Mouse (Mus musculus): ENCODE results near the gene Ica1.

Gene Ica1

DNA sequence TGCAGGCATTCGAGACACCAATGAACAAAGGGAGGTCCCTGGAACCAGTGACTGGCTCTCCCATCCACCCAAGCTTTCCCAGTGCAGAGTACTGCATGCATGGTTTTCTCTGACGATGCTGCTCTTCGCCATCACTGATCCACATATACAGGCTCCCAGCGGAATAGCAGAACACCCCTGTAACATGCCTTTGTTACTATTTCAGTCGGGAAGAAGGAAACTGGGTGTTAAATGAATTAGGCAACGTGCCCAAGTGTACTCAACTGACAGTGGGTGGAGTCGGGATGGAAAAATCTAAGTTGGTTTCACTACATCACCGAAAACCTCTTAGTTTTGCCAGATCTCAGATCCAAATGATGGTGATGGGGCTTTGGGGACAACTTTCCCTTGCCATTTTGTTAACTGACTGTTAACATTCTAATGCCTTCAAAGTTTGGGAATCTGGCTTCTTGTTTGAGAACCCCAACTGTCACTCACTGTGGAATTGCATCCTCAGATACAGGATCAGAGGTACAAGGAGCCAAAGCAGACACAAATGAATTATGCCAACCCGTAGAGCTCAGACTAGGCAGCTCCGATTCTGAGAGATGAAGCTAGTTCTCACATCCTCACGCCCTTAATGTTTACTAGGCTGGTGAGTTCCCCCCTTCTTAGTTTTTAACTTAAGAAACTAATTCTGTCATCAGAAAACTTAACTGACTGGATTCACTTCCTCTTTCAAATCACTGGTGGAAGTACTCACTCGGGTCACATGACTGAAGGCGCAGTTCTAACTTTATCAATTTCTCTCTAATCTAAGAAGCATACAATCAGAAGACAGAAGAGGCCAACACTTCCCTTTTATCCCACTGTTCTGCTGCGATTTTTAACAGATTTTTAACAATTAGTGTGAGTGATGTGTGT is 91.4 kb downstream of the Ica1 start:
- peak in 1 of 2 experiments; percentile 4 for DNase-seq

DNA sequence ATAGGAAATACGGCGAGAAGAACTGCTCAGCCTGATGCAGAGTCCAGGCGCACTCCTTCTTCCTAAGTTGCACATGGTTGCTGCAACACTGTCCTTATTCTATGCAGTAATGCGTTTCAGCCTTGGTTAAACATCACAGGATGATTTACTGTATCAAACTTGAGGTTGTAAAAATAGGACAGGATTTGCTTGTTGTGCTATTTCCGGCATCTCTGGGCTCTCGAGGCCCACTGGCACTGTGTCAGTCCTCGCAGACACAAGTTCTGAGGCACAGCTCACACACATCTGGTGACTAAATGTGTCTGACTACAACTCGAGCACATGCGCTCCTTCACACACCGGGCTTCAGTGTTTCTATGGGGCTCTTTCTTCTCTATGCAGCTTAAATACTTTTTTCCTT is 94.9 kb downstream of the Ica1 start:
- peak in 1 of 2 experiments; percentile 11 for DNase-seq

DNA sequence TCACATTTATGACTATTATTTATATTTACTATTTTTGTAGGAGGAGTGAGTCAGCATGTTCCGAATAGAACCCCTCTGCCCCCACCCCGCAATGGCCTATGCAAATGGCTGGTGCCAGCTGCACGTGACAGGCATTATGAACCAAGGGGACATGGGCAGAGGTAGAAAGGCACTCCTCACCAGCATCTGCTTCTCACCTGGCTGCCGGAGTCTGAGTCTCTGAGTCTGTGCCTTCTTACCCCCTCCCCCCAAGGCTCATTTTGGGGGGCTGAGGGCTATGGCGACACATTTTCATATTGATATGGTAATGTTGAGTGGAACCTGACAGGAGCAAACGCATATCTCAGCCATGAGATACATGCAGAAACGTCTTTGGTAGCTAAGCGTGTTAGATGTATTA is 97.4 kb downstream of the Ica1 start:
- DNase-seq = no peak

DNA sequence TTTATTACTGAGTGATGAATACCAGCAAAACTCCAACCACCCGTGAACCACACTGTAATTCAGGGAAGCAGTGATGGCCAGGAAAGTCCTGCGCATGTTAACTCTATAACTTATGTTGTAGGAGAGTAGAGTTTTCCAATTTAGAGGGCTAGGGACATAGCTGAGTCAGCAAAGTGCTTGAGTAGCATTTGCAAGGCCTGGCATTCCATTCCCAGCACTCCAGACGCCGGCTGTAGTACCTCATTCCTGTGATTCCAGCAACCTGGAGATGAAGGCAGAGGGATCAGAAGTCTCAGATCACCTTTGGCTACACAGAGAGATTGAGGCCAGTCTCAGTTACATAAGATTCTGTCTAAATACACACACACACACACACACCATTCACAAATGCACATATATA is 105.3 kb downstream of the Ica1 start:
- no peak for DNase-seq

DNA sequence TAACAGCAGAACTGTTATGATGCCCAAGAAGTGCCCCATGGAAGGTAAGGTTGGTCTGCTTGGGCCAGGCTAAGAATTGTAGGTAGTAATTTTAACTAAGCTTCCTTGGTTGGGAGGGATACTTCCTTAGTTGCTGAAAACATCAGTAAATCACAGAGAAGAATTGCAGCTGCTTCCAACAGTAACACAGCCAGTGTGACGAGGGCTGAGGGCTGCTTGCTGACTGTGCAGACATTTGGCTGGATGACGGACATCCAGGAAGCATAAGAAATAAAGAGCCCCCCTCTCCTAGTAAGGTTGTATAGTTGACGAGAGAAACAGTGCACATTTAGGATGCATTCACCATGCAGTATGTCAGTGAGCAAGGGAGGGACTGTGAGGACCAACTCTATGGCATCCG is 108.9 kb downstream of the Ica1 start:
- no peak for DNase-seq

DNA sequence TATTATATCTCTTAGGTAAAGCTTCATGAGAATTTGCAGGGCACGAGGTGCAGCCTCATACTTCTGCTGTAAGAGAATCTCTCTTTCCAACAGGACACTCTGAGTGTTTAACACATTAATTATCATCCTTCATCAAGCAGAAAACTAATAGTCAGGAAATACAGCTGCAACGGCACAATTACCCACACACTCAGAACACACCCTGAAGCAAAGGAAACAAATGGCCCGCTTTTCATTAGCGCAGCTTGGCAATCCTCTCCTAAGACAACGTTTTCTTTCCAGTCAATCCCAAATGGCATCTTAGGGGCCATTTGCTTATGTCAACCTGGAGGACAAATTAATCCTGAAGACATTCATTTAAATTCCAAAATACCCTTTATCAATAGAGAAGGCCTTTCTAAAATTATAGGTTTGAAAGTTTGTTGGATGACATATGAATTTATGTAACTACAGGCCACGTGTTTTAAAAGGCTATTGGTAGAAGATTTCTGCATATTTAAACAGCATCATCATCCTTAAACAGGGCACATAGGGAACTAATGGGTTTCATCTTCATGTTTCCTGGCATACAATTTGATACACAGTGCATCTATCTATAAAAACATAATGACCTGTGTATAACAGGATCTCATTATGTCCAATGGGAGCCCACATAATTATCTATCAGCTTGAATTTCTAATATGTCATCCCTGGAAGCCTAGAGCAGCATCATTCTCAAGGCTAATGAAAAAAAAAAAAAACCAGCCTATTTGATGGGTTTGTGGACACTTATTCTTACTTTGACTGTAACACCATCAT is 110.1 kb downstream of the Ica1 start:
- no peak for DNase-seq

DNA sequence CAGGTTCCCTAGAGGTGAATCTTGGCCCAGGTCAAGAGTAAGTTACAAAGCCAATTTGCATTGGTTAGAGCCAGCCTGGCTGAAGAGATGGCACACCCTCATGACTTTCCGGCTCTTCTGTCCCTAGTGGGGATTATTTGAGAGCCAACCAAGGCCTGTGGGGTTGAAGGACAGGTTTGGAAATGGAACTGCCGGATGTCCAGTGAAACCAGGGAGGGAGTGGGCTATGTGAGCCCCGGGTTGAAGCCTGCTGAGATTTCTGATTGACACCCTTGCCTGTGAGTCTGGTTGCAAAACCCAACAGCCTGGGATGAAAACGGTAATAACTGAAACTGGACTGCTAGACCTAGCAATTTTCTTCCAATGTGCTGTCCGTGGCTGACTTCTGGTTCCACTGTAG is 112.5 kb downstream of the Ica1 start:
- no peak for DNase-seq

DNA sequence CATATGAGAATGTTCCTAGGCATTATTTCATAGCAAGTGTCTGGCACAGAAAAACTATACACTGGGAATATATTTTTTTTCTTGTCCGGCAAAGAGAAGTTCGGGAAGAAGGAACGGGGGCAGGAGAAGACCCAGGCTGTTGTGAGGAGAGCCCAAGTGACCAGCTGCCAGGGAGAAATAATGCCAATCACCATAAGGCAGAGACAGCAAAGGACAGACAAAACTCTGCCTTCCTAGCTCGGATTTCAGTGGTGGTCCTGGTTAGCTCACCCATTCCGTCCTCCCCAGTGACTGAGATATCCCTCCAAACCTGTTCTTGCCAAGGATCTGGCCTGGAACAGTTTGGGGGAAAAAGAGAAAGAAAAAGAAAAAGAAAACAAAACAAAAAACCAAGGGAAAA is 113.3 kb downstream of the Ica1 start:
- no peak for DNase-seq

DNA sequence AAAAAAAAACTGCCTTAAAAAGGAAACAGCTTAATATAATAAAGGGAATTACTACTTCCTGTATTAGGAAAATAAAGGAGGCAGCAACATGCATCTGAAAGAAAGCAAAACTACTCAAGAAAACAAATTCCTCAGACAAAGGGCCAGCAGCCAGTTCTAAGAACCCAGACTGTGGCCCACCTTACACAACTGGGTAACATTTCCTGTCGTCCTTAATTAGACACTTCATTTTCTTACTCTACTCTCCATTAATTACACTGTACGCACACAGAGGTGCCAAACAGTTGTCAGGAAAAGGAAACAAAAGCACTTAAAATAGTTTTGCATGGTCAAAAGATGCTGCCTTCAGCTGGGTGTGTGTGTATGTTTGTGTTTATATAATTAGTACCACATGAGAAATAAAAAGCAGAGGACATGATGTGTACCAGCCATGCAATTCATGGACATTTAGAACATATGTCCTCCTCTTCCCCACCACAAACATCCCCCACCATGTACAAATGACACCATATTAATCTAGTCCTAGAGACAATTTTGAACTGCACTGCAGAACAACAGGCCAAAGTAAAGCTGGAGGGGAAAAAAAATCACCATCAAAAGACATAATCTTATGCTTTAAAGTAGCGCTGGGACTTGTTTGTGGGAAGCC is 115.1 kb downstream of the Ica1 start:
- no peak for DNase-seq

DNA sequence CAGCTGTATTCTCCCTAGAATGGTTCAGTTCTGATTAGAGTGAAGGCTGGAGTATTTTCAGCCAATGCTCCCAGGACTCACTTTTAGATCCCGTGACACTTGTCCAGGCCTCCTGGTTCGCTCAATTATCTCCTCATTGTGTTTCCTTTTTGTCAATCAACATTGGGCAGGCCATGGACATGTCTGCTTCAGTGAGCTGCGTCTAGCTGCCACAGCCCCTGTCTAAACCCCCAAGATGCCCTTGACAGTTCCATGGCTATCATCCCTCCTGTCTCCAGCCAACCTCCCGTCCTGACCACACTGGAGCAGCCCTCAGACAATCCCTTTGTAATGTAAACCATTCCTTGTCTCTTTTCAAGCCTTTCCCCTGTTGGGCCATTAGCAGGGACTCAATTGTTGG is 116.9 kb downstream of the Ica1 start:
- DNase-seq = no peak

DNA sequence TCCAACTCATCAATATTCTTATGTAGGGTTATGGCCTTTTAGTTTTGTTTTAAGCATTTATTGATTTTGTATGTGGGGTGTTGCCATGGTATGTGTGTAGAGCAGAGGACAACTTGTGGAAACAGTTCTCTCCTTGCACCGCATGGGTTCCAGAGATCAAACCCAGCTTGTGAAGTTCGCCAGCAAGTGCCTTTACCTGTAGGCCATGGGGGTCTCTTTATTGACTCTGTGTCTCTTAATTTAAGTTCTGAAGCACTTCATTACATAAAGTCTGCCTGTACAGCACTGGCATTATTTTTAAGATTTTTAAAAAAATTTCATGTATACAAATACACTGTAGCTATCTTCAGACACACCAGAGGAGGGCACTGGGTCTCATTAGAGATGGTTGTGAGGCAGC is 118.2 kb downstream of the Ica1 start:
- DNase-seq = no peak

DNA sequence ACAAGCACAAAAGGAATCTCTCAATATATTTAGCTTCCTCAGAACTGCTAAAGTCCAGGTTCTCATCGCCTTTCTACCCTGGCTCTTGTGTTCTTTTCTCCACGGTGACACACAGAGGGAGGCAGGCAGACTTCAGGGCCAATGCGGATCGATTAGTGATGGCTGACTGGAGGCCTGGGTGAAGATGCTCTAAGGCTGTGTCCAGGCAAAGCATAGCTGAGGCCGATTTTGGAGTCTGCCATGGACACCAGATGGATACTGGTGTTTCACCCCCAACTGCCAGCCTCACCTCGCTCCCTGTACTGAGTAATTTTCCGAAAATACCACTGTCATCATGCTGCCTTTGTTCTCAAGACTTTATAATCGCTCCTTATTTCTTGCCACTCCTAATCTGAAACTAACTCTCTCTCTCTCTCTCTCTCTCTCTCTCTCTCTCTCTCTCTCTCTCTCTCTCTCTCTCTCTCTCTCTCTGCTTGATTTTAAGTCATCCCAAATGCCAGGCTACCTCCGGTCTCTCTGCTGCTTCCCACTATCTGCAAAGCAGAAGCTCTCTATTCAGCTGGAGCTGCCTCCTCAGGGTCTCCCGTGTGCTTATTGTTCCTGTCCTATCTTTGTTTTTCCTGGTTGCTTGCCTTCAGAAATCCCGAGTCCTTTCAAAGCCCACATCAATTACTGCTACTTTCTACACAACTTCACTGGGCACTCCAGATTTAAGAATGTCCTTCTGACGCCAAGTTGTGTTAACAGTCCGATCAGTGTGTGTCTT is 118.9 kb downstream of the Ica1 start:
- DNase-seq = no peak

DNA sequence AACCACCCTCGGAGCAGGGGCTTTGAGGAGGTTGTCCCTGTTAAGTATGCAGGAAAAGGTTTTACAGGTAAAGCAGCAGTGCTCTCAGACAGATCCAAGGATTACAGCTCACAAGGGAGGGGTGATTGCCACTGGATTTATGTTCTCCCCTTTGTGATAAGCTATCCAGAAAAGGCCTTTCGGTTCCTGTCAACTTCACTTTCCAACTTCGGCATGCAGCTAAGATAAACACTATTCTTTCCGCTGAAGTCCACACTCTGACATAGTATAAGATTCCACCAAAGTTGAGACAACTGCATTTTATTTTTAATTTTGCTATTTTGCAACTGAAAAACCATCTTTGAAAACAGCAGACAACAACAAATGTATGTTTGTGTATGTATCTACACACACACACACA is 119.9 kb downstream of the Ica1 start:
- no peak for DNase-seq

DNA sequence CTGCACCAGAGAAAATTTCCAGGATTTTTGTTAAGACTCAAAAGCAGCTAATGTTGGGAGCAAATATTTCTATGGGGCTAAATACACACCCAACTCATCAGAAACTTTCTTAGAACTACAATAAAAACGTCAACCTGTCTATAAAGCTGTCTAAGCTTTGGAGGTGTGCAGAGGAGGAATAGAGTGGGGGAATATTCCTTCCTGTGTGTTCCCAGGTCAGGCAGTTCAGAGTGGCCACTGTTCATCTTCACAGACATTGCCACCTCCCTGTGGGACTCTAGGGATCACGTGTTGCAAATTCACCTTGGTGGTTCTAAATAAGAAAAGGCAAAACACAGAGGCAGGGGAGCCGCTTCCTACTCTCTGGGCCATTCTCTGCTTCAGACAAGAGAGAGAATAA is 120.8 kb downstream of the Ica1 start:
- DNase-seq = no peak

DNA sequence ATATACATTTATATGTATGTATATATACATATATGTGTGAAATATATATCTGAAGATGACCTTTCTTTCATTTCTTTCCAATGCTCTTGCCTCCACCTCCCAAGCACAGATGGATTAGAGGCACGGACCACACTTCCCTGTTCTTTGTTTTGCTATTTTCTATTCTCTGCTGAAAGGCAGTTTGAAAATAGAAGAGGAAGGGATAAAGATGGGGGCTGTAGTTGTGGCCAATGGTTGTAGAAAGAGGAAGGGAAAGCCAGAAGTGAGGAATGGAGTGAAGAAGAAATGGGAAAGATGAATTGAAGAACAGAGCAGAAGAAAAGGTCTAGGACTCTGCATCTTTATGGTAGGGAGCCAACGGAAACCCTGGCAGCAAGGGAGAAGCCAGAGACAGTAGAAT is 122.8 kb downstream of the Ica1 start:
- DNase-seq = no peak

DNA sequence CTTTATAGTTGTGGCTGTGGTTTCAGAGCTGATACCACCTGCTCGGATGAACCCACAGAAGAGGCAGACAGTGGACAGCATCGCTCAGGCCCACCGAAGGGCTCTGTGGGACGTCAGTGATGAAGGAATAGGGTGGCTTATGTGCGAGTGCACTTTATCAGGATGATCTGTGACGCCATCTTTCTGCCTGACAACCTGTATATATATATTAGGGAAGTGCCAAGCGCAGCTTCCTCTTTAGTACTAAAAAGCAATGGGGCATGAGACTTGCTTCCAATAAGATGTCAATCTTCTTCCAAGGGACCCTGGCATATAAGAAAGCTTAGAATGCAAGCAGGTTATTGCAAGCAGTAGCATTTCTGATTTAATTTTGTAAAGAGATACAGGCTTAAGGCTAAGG is 127.9 kb downstream of the Ica1 start:
- DNase-seq = no peak

DNA sequence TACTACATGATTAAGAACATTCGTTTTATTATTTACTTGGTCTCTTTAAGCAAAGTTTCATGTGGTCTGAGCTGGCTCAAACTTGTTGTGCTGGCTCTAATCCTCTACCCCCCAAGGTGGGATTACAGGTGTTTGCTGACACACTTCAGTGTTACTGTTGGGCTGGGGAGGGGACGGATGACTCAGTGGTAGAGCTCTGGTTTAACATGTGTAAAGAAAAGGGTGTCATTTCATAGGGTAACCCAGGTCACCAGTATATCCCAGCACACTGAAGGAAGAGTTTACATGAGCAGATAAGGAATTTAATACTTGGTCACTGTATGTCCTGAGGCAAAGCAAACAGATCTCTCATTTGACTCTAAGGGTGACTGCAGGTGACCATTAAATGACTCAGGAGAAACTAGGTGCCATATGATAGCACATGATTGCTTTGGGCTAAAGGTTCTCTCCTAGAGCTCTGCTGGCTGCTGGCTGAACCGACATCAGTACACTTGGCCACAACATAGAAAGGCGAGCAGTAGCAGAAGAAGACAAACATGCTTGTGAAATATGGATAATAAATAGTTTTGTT is 128.9 kb downstream of the Ica1 start:
- DNase-seq = no peak

DNA sequence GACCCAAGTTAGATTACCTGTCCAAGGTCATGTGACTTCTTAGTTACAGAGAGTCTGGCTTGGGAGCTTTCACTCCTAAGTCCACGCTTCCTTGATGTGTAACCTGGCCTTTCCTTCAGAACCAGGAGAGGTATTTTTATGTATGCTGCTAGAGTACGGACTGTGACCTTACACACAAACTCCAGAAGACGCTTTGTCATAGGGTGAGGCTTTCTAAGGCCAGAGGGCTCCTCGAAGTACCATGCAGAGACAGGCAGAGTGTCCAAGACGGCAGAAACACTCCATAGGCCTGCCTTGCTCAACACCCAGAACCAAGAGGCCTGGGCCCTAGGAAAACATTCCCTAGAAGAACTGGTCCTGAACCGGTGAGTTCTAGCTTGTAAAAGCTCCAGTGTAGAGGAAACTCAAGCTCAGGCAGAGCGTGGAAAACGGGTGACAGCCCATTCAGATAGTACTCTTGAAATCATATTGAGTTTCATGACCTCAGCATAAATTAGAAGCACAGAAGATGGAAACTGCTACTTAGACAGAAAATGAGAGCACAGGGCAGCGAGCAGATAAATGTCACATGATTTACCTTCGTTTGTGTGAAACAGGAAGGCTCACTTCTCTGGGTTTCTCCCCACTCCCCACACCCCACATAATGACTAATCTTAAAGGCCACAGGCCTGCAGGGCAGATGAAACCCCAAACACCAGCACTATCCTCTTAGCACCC is 129.9 kb downstream of the Ica1 start:
- peak in 1 of 2 experiments; percentile 4 for DNase-seq

DNA sequence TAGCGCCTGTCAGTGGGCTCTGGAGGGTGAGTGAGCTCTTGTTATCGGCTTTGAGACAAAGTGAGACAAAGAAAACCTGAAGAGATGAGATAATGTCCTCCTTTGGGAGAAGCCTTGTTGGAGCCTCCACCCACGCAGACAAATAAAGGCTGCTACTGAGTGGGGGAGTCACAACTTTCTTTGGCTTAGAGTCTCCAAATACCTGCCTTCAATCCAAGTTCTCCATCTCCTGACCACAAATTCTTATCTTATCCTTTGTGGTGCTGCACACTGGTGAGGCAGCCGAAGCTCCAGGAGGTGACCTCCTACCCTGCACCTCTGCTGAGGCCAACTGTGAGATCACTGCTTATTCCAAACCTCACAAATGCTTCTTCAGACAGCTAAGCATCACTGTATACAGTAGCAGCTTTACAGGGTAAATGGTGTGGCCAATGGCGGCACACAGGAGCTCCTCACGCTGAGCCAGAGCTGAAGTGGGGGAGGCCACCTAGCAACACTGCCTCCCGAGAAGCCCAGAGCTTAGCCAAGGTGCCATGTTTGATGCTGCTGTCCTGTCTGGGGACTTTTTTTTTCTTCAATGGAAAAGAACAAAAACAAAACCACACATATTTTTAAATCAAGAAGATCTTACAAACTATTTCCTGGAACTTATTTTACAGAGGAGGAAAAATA is 130.6 kb downstream of the Ica1 start:
- no peak for DNase-seq

DNA sequence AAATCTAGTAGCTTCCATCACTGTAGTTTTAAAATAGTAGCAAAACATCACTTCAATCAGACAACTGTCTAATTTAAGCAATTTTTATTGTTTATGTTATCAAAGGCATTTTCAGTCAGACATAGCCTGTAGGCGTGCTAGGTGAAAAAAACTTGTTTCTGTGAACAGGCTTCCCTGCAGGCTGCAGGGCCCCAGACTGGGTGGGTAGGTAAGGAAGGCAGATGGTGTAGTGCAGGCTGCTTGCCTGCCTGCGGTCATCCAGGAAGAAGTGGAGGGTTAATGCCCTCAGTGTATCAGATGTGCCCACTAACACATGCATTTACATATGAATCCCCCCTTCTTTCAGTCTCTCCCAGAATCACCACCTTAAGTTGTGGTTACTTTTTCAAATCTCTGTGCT is 132.6 kb downstream of the Ica1 start:
- no peak for DNase-seq

DNA sequence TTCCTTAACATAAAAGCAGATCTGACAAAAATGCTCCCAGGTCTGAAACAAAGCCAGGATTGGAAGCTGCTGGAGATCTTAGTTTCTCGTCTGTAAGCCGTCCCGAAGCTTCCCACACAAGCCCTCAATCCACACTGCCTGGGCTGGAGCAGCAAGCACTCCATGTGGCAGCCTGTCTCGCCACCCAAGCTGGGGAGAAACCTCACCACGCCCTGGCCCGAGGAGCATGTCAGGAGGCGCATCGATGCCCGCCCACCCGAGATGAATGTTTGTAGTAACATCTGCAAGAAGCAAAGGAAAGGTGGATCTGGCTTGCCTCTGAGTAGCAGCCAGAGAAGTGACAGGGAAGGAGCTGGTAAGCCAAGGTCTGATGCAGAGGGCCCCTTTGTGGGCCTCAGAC is 133.6 kb downstream of the Ica1 start:
- DNase-seq = no peak
